ENCODE assay signal across 13 mouse cellular contexts in genomic region chr2:3102360-3102759, GRCm38 (mm10). TPM values are rescaled to one million over a fixed set of nuclear protein-coding genes. Genes with fewer than 3 reads are reported as not detected.
DNase-seq lines count a peak whose midpoint lies in the region; ATAC-seq lines count a peak whose summit lies in the region.
"Had no signal": no experiment of that assay in that cellular context is flagged by ENCODE, and none has a peak within 500 bp of the region (broad histone marks: within the 10 kb centered on the region; RNA-seq: fewer than 3 reads in every experiment).

No protein-coding gene starts in this region.

- peak; percentile 94 to 99 for ATAC-seq in hematopoietic stem cell, adult 5-6 weeks (replicated peaks in 1 of 2; ENCODE audit: insufficient read depth in 1 of 2, low FRiP score in 2 of 2, low TSS enrichment in 1 of 2, low read depth in 1 of 2, poor library complexity in 2 of 2, severe bottlenecking in 2 of 2)
- ATAC-seq in erythroblast, adult 5-6 weeks (replicated peaks; ENCODE audit: low FRiP score, poor library complexity, severe bottlenecking): no peak
- ATAC-seq: activated CD4-positive, CD25-positive, alpha-beta regulatory T cell, adult 4 months; forebrain, embryonic 16.5 days had no signal

- DNase-seq in adrenal gland, postnatal 36 days: peak; percentile 14 to 22
- DNase-seq in adrenal gland, adult 18-20 months (ENCODE audit: low spot score in 2 of 2): no peak
- DNase-seq in kidney, postnatal 10 days: peak; percentile 36
- no peak for DNase-seq in kidney, adult 18-20 months
- DNase-seq in lung, postnatal 36 days: peak; percentile 78
- no peak for DNase-seq in cerebellum, postnatal 36 days
- DNase-seq: B cell, adult 2 months; gastrocnemius, postnatal 10 days; thymus, adult 18-20 months had no signal

RNA-seq across cellular contexts. Expression of gene Fam171a1, which starts 11.7 kb away (rescaled TPM):
- 10 to 100 TPM; 27.7 to 29.7 TPM for total RNA-seq in adrenal gland, postnatal 36 days (2021)
- total RNA-seq in adrenal gland, adult 18-20 months (2021): 10 to 100 TPM; 16.8 to 22.7 TPM
- total RNA-seq in hematopoietic stem cell, adult 5-6 weeks (2017): 16.1 and 21.2 TPM in 2 replicates
- total RNA-seq in erythroblast, adult 5-6 weeks (2015; ENCODE audit: low replicate concordance): 0.21 TPM in 1 of 2 replicates, not detected in the other
- total RNA-seq in erythroblast, adult 5-6 weeks (2017; ENCODE audit: low replicate concordance): 0.17 and 0.42 TPM in 2 replicates

Comparison
In these comparisons a context has a peak if more than half of its experiments do, and no peak if none do; other contexts are left out.
1. DNase-seq: peak in adrenal gland, postnatal 36 days (2 of 2), kidney, postnatal 10 days (single experiment) and lung, postnatal 36 days (single experiment); none in adrenal gland, adult 18-20 months (0 of 2), kidney, adult 18-20 months (single experiment) and cerebellum, postnatal 36 days (0 of 2).
2. RNA of gene Fam171a1, which starts 11.7 kb away (total RNA-seq): 27.7 to 29.7 TPM in adrenal gland, postnatal 36 days, 16.8 to 22.7 TPM in adrenal gland, adult 18-20 months and 16.1 to 21.2 TPM in hematopoietic stem cell, adult 5-6 weeks; 0.17 to 0.42 TPM in erythroblast, adult 5-6 weeks; every median in the first group is over 10 times any median in the second.